Mouse (Mus musculus) right cerebral cortex, adult 2 months (tissue): ENCODE results near the gene Rinl.

Experiments
- DNase-seq, 2 experiments: peaks; one replicate each; pipeline ENCODE4 v3.0.0; 2021 to 2022; ENCODE audit warnings: low spot score in 2 of 2

Rinl gene

DNA sequence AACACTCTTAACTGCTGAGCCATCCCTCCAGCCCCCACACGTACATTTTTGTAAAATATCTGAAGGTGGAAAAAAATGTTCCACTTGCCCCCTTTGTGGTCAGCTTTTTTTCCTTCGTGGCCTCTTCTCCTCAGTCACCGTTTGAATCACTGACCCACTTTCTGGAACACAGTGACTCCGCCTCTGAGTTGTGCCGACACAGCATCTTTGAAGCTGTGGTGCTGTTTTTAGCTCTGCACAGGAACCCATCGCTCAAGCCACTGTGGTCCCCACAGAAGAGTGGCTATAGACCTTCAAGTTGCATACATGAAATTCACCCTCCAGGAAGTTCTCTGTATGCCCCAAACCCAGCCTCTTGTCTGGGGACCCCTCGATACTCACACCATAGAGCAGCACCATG is 7.9 kb upstream of the Rinl start:
- DNase-seq: peak; percentile 51 to 54

DNA sequence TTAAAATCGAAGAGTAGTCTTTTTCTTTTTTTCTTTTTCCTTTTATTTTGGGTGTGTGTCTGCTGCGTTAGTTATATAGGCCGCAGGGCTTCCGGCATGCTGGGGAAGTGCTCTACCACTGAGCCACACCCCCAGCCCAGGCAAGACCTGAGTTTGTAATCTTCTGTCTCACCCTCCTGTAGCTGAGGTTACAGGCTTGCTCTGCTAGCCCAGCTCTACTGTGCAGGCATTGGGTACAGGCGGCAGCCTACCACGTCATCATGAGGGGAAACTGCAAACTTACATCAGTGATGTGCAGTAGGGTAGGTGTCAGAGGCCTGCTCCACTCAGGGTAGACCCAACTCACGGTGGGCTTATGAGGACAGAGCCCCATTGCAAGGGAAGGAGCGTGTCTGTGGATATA is 7.5 kb upstream of the Rinl start:
- no peak for DNase-seq

DNA sequence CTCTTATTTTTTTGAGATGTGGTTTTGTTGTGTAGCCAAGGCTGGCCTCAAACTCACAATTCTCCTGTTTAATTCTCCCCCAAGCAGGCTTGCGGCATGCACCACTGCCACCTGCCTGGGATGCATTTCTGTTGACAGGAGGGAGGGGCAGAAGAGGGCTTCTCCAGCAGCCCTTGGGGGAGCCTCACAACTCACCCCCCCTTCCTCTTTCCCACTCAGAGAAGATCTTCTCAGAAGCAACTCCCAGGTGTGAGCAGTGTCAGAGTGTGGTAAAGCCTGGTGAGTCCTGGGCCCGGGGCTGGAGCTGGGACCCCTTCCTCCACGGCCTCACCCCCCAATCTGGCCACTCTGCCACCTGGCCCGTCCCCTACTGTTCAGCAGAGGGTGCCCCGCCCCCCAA is 3.6 kb upstream of the Rinl start:
- DNase-seq: no peak

DNA sequence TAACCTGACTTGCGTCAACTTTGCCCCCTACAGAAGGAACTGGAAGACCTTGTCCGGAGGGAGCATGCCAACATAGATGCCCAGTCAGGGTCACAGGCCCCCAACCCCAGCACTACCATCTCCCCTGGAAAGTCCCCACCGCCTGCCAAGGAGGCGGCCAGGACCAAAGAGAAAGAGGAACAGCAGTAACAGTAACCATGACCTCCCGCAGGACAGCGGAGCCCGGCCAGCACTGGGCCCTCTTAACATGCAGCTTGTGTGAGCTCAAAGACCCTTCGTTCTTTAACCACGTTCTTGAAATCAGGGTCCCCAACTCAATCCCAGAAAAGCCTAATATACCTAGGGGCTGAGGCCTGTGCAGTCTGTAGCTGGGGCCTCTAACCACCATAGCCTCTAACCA is 885 bp upstream of the Rinl start:
- no peak for DNase-seq

DNA sequence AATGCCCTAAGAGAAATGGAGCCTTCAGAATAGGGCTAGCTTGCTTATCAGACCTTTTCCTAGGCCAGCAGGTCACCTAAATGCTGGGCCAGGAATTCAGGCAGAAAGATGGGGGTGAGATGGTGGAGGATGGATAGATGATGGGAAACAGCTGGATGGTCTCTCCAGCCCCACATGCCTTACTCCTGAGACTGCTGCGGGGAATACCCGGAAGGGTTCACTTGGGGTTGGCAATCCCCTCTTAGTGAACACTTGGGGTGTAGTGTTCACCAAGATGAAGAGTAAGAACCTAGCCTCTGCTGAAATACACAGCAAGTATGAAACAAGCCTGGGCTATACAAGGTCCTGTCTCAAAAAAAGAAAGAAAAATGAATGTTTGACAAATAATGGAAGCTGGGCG is 466 bp downstream of the Rinl start:
- DNase-seq: no peak

DNA sequence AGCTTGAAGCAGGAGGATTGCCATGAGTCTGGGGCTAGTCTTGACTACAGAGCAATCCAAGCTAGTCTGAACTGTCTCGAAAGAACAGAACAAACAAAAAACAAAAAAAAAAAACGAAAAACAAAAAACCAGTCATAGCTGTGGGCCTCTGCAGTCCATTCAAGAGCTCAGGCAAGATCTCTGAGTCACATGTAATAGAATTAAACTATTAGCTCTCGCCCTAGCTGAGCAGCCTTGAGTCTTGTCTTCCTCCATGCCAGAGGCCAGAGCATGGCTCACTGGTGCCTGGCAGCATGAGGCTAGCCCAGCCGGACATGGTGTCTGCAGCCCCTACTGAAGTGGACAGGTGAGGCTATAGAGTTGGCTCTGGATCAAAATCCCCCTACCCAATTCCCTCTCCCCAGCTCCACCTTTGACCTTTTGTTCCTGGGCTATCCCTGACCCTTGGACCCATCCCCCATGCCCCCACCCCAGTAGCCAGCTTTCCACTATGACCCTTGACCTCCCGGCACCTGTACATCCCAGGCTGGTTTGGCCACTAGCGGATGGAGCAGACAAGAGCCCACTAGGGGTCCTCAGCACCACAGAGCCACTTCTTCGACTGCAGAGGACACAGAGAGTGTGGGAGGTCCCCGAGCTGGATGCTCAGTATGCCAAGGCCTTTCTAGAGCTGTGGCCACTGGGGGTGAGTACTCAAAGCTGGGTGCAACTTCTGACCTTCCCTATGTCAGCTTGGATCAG is 1.5 kb downstream of the Rinl start:
- no peak for DNase-seq

DNA sequence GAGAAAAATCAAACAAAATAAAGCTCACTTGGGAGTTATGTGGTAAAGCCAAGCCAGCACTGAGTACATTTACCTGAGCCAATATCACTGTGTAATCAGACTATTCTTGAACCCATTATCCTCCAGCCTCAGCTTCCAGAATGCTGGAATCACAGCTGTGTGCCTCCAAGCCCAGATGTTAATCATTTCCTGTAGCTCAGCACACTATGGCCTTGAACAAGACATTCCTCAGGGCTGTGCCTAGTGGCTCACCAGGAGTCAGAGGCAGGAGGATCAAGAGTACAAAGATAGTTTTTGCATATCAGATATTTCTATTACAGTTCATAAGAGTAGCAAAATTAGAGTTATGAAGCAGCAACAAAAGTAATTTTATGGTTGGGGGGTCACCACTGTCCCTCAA is 2.9 kb downstream of the Rinl start:
- no peak for DNase-seq

DNA sequence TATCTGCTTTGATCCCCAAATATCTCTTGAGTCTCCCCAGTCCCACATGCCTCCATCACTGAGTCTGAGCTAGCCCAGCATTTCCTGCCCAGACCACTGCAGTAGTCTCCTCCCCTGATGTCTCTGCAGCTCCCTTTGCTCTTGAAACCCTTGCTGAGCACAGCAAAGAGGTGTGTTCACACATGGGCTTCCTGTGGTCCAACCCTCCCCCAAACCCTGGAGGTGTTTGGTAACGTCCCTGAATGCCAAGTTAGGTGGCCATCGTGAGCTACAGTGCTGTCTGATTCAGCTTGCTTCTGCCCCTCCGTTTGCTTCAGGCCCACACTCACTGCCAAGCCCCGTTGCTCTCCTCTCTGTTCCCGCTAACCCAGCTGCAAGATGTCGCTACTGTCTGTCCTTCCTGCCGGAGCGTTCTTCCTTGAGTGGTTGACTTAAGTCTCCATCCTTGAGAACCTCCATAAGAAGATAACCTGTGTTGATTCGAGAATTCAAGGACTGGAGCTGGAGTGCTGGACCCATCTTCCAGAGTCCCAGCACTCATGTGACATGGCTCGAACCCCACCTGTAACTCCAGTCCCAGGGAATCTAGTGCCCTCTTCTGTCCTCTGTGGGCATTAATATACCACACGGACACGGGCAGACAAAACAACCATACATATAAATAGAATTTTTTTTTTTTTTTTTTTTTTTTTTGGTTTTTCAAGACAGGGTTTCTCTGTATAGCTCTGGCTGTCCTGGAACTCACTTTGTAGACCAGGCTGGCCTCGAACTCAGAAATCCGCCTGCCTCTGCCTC is 3.8 kb downstream of the Rinl start:
- no peak for DNase-seq

DNA sequence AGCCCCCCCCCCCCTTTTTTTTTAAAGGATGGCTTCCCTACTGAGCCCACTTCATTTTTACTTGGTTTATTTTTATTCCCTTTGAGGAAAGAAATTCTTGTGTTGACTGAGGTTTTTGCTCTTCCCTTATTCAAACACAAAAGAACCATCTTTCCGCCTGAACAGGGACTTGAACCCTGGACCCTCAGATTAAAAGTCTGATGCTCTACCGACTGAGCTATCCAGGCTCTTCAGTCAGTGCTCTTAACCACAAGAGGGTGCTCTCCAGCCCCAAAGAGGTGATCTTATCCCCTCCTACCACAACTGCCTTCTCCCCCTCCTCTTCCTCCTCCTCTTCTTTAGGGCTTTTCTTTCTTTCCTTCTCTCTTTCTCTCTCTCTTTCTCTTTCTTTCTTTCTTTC is 5.1 kb downstream of the Rinl start:
- DNase-seq: no peak

DNA sequence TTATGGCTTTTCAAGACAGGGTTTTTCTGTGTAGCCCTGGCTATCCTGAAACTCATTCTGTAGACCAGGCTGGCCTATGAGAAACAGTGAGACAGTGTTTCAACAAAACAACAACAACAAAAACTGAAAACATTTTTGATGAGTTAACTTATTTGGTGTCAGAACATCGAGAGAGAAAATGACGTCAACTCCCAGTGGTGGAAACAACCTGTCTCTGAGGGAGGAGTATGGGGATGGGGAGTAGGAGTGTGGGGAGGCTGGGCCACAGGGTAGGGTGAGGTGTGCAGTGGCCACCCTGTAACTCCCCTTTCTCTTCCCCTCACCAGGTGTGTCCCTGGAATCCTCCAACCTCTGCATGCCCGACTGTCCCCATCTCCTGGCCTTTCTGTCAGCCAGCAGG is 5.7 kb downstream of the Rinl start:
- DNase-seq: no peak

DNA sequence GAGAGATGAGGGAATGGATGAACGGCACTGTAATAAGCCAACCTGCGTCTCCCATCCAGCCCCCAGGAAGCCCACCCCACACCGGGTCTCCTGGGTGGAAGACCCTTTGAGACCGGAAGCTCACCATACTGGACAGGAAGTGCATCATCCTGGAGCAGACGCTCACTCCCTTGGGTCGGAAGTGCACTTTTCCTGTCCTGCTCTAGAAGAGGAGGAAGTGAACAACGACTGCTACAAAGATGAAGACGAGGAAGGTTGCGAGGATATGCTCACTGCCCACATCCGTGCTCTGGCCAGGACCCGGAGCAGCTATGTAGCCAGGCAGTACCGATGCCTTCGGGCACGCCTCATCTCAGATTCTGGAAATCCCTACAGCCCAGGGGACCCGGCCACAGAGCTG is 7.1 kb downstream of the Rinl start:
- DNase-seq: no peak

DNA sequence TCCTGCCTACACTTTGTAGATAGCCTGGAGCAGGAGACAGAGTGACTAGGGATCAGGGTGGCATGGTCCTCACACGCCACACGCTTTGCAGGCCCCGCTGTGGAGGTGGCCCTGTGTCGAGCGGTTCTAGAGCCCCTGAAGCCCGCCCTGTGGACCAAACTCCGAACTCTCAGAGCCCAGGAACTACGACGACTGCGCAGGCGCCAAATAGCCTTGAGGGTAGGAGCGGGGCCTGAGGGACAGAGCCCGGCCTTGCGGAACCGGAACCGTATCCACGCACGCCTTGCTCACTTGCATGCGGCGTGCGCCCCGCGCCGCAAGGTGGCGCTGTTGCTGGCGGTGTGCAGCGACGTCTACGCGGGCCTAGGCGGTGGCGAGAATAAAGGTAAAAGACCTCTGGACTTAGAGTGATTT is 7.8 kb downstream of the Rinl start:
- DNase-seq: peak; percentile 77 to 80

DNA sequence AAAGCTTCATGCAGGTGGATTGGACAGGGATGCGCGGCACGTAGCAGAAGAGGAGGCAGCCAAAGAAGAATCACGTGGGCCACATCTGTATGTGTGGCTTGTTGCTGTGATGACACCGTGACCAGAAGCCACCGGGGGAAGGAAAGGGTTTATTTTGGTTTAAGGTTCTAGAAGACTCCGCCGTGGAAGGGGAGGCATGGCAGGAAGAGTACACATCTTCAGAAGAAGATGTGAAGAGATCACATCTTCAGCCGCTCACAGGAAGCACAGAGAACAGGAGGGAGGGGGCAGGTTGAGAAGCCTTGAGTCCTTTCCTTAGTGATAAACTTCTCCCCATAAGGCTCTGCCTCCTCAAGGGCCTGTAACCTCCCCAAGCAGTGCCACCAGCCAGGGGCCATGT is 11.2 kb downstream of the Rinl start:
- no peak for DNase-seq

DNA sequence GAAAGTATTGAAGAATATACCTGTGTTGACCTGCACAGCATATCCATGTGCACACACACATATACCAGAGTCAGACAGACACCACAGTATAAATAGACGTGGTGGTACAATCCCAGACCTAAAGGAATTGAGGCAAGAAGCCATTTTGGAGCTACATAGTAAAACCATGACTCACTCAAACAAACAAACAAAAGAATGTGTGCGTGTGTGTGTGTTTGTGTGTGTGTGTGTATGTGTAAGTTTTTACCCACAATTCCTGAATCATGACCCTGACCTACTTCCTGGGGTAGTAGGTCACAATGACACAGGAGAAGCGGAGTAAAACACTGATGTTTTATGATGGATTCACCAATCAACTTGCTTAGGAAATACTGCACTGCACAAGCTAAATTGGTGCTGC is 12.7 kb downstream of the Rinl start:
- DNase-seq: no peak

DNA sequence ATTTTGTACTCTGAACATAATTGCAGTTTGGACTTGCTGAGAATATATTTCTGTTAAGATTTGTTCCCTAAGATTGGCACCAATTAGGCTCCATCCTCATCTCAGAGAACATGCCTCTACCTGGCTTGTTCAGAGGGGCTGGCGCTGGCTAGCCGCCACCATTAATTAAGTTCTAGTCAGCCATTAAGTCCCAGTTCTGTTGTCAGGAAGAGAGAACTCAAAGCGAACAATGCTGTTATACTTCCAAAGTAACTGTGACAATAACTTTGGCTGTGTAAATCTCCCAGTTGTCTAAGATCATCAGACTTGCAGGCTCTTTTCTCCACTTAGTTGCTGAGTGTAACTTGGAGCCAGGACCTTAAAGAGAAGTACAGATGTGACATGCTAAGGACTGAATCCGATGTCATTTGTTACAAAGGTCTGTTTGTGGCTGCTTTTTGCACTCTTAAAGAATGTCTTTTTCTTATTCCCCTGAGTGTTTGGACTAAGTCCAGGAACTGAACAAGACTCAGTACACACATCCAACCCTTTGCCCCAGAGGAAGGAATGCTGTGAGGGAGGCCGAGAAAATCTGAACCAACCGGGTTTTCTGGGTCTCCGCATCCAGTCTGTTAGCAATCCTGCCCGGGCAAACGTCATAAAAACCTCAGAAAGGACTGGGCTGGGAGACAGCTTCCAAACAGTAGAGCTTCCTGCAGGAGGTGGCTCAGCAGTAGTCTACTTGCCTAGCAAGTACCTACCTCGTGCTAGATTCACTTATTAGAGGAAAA is 13.3 kb downstream of the Rinl start:
- no peak for DNase-seq

DNA sequence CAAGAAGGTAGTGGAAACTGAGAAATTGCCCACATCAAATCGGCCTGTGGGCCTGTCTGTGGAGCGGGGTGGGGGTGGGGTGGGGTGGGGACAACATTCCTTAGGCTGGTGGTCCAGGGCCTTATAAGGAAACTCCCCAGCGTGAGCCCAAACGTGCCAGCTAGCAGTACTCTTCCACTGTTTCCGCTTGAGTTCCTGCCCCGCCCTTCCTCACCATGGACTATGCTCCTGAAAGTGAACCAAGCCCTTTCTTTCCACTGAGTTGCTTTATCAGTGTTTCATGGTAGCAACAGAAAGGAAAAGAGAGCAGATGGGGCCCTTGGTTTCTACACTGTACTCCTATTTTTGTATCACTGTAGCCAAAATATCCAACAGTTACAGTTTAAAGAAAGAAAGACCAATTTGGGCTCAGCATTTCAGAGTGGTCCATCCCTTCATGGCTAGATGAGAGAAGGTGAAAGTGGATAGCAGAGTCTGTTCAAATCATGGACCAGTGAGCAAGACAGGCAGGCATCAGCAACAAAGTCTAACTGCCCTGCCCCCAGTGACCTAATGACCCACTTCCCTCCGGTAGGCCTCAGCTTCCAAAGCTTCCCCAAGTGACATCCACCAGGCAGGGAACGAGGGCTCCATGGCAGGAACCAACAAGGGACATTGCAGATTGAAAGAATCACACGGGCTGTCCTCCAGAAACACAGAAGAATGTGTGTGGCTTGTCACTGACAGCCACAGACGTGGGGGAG is 14.2 kb downstream of the Rinl start:
- DNase-seq: no peak

DNA sequence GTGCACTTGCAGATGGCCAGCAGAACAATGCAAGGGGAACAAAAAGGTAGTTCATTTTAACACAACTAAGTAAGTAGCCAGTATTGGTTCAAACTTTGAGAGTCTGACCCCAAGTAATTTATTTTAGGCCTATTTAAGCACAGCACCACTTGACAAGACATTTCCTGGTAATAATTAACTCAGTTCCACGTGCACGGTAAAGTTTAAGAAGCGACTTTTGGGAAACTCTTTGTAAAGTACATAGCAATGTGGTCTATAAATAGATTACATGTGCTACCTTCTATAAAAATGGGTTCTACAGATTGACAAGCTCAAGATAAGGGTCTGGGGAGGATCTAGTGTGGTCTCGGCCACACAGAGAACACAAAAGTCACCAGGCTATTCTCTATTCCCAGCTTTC is 15.0 kb downstream of the Rinl start:
- DNase-seq: no peak

DNA sequence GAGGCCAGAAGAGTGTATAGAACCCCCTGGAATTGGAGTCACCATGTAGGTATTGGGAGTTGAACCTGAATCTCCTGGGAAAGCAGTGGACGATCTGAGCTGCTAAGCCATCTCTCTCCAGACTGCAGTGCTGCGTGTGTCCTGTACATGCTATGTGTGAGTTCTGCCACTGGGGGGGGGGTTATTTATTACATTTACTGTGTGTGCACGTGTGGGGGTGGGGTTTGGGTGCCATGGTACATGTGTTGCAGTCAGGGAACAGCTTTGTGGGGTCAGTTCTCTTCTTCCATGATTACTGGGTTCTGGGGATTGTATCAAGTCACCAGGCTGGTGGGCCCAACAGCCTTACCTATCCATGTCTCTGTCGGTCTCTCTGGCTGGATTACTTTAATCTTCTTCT is 18.1 kb downstream of the Rinl start:
- no peak for DNase-seq

DNA sequence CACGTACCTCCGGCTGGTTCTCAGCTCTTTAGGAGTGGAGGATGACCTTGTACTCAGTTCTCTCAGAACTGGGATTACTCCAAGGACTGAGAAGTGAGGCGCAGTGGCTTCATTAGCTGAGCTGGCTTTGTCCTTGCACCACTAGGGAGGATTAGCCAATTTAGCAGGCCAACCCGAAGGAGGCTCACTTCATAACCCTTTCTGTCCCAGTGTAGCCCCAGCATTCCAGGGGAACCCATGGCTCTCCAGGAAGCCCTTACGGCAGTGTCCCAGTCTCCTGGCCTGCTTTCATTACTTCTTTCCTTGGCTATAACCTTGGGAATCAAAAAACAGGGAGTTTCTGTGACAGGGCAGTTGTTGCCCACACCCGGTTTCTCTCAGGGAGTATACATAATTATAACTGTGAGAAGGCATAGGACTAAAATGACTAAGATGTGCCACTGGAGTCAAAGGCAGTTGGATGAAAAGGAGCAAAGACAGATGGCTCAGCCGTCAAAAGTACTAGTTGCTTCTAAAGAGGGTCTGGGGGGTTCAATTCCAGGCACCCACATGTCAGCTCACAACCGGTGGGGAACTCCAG is 19.0 kb downstream of the Rinl start:
- no peak for DNase-seq

DNA sequence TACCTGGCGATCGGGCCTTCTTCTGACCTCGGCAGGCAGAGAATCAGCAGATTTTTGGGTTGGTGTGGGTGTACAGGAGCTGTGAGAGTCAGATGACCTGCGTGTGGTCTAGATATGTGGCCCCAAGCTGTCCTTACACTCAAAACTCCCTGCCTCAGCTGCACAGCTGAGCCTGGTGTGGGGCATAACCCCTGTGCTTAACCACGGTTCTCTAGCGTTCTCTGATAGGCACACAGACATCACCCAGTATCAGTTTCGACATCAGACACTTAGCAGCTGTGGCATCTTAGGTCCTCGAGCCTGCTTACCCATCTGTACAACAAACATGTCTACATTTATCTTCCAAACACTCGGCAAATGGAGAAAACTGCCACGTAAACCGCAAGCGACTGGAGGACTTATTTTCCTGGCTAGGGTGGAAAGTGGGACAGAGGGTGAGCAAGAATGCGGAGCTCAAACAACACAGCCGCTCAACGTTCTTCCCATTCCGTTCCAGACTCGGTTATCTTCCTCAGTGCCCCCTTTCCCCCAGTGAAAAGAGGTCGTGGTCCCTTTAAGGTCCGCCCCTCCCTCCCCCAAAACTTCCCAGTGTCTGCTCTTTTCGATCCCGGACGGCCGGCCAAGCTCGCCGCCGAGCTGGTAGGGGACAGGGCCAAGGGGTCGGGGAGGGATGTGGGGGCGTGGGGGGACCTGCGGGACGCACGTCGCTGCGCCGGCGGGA is 19.6 kb downstream of the Rinl start, which contains the start of gene Hnrnpl:
Gene Hnrnpl, plus strand, starts transcription at position 321 of the 721 bp plus-strand sequence.
- DNase-seq: peak; percentile 52 to 53

DNA sequence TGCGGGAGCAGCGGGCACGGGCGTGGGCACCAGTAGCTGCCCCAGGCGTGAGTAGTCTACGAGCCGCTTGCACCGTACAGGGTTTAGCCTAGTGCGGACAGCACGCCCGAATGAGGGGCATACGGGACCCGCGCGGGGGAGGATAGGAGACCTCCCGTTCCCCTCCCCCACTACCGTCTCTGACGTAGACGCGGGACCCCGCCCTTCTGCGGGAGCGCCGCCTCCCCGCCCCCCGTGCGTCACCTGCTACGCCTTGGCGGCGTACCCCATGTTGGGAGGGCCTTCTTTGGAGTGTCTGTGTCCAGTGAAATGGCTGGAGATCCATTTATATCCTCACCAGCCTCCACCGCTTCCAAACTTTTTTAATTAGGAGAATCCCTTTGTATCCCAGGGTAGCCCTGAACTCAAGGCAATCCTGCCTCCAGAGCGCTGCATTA is 20.2 kb downstream of the Rinl start:
- peak; percentile 95 for DNase-seq
